Mouse (Mus musculus): Measurements from ENCODE around the gene Tmem92. TPM values are rescaled to one million over a fixed set of nuclear protein-coding genes. Genes with fewer than 3 reads are reported as not detected.
"Not testable (repeated sequence)": the region's sequence is repeated elsewhere in the genome, so short reads cannot be mapped to it uniquely, and the experiment has no call there.

The Tmem92 gene
- not detected in 2 replicates for polyA plus RNA-seq (2014; fragmentation: Nextera tagmentation; extraction: Ambion mirVana)

GRCm38 (mm10) chr11:94782603-94783002 lies at the start of gene Tmem92:
Tmem92 (minus strand) TSS chr11:94782703.
- H3K4me3 ChIP-seq (ENCODE audit: low read depth, low read length), result no peak within 1 kb of the TSS
- no peak within 1 kb of the TSS for H3K27ac ChIP-seq (ENCODE audit: low read length)
- no peak within 1 kb of the TSS for H3K9ac ChIP-seq (replicated peaks; ENCODE audit: low read depth, low read length)
- H3K4me1 ChIP-seq (ENCODE audit: control insufficient read depth, insufficient read depth, low read length), result no peaks in the 10 kb centered on the region
- no peaks in the 10 kb centered on the region for H3K9me3 ChIP-seq (ENCODE audit: control insufficient read depth, low read depth, low read length)
- H3K27me3 ChIP-seq (ENCODE audit: control insufficient read depth, insufficient read depth, low read length), result no peaks in the 10 kb centered on the region
- H3K36me3 ChIP-seq (ENCODE audit: control insufficient read depth, insufficient read depth, low read length), result no peaks in the 10 kb centered on the region
- no peak for ATAC-seq (ENCODE audit: insufficient number of reproducible peaks, insufficient read depth, low FRiP score, low read depth)
- no peak within 1 kb of the TSS for H3K4me2 ChIP-seq (replicated peaks; ENCODE audit: low read depth, low read length)

GRCm38 (mm10) chr11:94828966-94829365 lies 46.5 kb upstream of the Tmem92 start:
- no peaks in the 10 kb centered on the region for H3K9me3 ChIP-seq (ENCODE audit: control insufficient read depth, low read depth, low read length)
- H3K4me3 ChIP-seq (ENCODE audit: low read depth, low read length), result no peak overlapping the region
- WGBS, result 62% methylated on average over 3 of the region's 3 CpGs
- no peaks in the 10 kb centered on the region for H3K36me3 ChIP-seq (ENCODE audit: control insufficient read depth, insufficient read depth, low read length)
- H3K27ac ChIP-seq (ENCODE audit: low read length), result no peak overlapping the region
- no peak for ATAC-seq (ENCODE audit: insufficient number of reproducible peaks, insufficient read depth, low FRiP score, low read depth)
- H3K4me2 ChIP-seq (replicated peaks; ENCODE audit: low read depth, low read length), result no peak overlapping the region
- no peaks in the 10 kb centered on the region for H3K27me3 ChIP-seq (ENCODE audit: control insufficient read depth, insufficient read depth, low read length)
- no peaks in the 10 kb centered on the region for H3K4me1 ChIP-seq (ENCODE audit: control insufficient read depth, insufficient read depth, low read length)
- H3K9ac ChIP-seq (replicated peaks; ENCODE audit: low read depth, low read length), result no peak overlapping the region

DNA sequence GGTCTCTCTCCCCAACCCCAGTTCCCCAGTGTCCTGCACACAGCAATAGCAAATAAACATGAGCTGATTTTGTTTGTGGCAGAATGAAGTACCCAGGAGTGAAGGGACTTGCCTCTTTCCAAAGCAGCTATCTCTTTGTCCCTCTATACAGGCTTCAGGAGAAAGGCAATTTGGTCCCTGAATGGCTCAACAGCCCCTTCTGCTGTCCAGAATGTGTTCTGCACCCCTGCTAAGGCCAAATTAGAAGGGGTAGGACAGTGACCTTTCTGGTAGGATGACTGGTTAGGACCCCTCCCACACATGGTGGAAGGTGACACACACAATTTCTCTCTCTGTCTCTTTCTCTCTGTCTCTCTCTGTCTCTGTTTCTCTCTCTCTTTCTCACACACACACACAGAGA lies 36.9 kb upstream of the Tmem92 start:
- not testable (repeated sequence) for H3K36me3 ChIP-seq (ENCODE audit: control insufficient read depth, insufficient read depth, low read length); ATAC-seq (ENCODE audit: insufficient number of reproducible peaks, insufficient read depth, low FRiP score, low read depth); H3K27me3 ChIP-seq (ENCODE audit: control insufficient read depth, insufficient read depth, low read length); H3K27ac ChIP-seq (ENCODE audit: low read length); H3K4me1 ChIP-seq (ENCODE audit: control insufficient read depth, insufficient read depth, low read length); H3K9me3 ChIP-seq (ENCODE audit: control insufficient read depth, low read depth, low read length); H3K9ac ChIP-seq (replicated peaks; ENCODE audit: low read depth, low read length); H3K4me3 ChIP-seq (ENCODE audit: low read depth, low read length); H3K4me2 ChIP-seq (replicated peaks; ENCODE audit: low read depth, low read length)

DNA sequence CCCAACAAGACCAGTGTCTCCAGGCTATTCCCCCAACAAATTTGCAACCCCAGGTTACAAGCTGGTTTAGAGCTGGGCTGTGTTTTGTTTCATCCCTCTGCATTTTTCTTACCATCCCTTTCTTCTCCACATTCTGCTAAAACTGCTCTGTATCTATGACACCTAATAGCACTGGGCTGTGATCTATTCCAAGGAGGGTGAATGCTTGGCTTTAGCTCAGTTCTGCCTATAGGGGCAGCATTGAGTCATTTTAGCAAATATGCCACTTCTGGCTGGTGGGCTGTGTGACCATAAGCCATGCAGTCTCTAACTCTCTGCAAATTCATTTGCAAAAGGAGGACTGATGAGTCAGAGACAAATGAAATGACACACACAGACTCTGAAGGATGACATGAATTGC lies 36.4 kb upstream of the Tmem92 start:
- H3K27me3 ChIP-seq (ENCODE audit: control insufficient read depth, insufficient read depth, low read length); H3K9ac ChIP-seq (replicated peaks; ENCODE audit: low read depth, low read length); ATAC-seq (ENCODE audit: insufficient number of reproducible peaks, insufficient read depth, low FRiP score, low read depth); H3K27ac ChIP-seq (ENCODE audit: low read length); H3K4me3 ChIP-seq (ENCODE audit: low read depth, low read length); H3K9me3 ChIP-seq (ENCODE audit: control insufficient read depth, low read depth, low read length); H3K4me1 ChIP-seq (ENCODE audit: control insufficient read depth, insufficient read depth, low read length); H3K4me2 ChIP-seq (replicated peaks; ENCODE audit: low read depth, low read length); H3K36me3 ChIP-seq (ENCODE audit: control insufficient read depth, insufficient read depth, low read length): not testable (repeated sequence)

- not testable (repeated sequence) for H3K4me1 ChIP-seq (ENCODE audit: control insufficient read depth, insufficient read depth, low read length); H3K4me3 ChIP-seq (ENCODE audit: low read depth, low read length); ATAC-seq (ENCODE audit: insufficient number of reproducible peaks, insufficient read depth, low FRiP score, low read depth); H3K4me2 ChIP-seq (replicated peaks; ENCODE audit: low read depth, low read length); H3K9ac ChIP-seq (replicated peaks; ENCODE audit: low read depth, low read length); H3K36me3 ChIP-seq (ENCODE audit: control insufficient read depth, insufficient read depth, low read length); H3K27me3 ChIP-seq (ENCODE audit: control insufficient read depth, insufficient read depth, low read length); H3K9me3 ChIP-seq (ENCODE audit: control insufficient read depth, low read depth, low read length); H3K27ac ChIP-seq (ENCODE audit: low read length)
- WGBS, result 63% methylated on average over 2 of the region's 3 CpGs
These were observed 29.0 kb upstream of the Tmem92 start for GRCm38 (mm10) chr11:94811537-94811936.

DNA sequence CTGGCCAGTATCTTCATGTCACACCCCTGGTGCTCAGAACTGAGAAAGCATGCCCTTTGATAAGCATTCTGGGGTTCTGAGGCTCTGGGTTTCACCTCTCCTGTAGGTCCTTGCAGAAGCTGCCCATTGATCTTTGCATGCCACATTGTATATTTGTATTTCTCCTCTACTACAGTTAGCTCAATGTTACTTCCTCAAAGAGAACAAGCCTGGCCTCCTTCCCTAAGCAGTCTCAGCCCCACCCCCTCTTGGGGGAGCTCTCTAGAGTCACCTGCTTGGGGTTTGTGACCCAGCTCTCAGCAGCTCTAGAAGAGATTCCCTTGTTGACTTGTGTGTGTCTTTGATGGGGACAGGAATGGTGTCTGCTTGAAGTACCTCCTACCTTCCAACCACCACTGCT lies 9.2 kb upstream of the Tmem92 start:
- H3K9me3 ChIP-seq (ENCODE audit: control insufficient read depth, low read depth, low read length), result no peaks in the 10 kb centered on the region
- no peak overlapping the region for H3K27ac ChIP-seq (ENCODE audit: low read length)
- no peak for ATAC-seq (ENCODE audit: insufficient number of reproducible peaks, insufficient read depth, low FRiP score, low read depth)
- no peaks in the 10 kb centered on the region for H3K27me3 ChIP-seq (ENCODE audit: control insufficient read depth, insufficient read depth, low read length)
- H3K9ac ChIP-seq (replicated peaks; ENCODE audit: low read depth, low read length), result no peak overlapping the region
- H3K36me3 ChIP-seq (ENCODE audit: control insufficient read depth, insufficient read depth, low read length), result no peaks in the 10 kb centered on the region
- H3K4me1 ChIP-seq (ENCODE audit: control insufficient read depth, insufficient read depth, low read length), result no peaks in the 10 kb centered on the region
- H3K4me3 ChIP-seq (ENCODE audit: low read depth, low read length), result no peak overlapping the region
- H3K4me2 ChIP-seq (replicated peaks; ENCODE audit: low read depth, low read length), result no peak overlapping the region

GRCm38 (mm10) chr11:94785247-94785646 lies 2.7 kb upstream of the Tmem92 start:
- Histone ChIP-seq H3K4me2 (replicated peaks; ENCODE audit: low read depth, low read length) (no peak overlapping the region), H3K27ac (ENCODE audit: low read length) (no peak overlapping the region), H3K4me1 (ENCODE audit: control insufficient read depth, insufficient read depth, low read length) (no peaks in the 10 kb centered on the region), H3K36me3 (ENCODE audit: control insufficient read depth, insufficient read depth, low read length) (no peaks in the 10 kb centered on the region), H3K27me3 (ENCODE audit: control insufficient read depth, insufficient read depth, low read length) (no peaks in the 10 kb centered on the region), H3K9ac (replicated peaks; ENCODE audit: low read depth, low read length) (no peak overlapping the region), H3K4me3 (ENCODE audit: low read depth, low read length) (no peak overlapping the region), H3K9me3 (ENCODE audit: control insufficient read depth, low read depth, low read length) (no peaks in the 10 kb centered on the region)
- WGBS, result 7% methylated on average over 2 of the region's 2 CpGs
- ATAC-seq (ENCODE audit: insufficient number of reproducible peaks, insufficient read depth, low FRiP score, low read depth), result peak; percentile 46; the same call in 1 of the 2 replicates

- Histone ChIP-seq H3K27ac (ENCODE audit: low read length) (no peak overlapping the region), H3K36me3 (ENCODE audit: control insufficient read depth, insufficient read depth, low read length) (no peaks in the 10 kb centered on the region), H3K27me3 (ENCODE audit: control insufficient read depth, insufficient read depth, low read length) (no peaks in the 10 kb centered on the region), H3K4me3 (ENCODE audit: low read depth, low read length) (no peak overlapping the region), H3K4me2 (replicated peaks; ENCODE audit: low read depth, low read length) (no peak overlapping the region), H3K9ac (replicated peaks; ENCODE audit: low read depth, low read length) (no peak overlapping the region), H3K9me3 (ENCODE audit: control insufficient read depth, low read depth, low read length) (0 out of 2 replicates have a peak, but pooled peaks cover 3% of the 10 kb centered on the region), H3K4me1 (ENCODE audit: control insufficient read depth, insufficient read depth, low read length) (no peaks in the 10 kb centered on the region)
- WGBS, result 77% methylated on average over 5 of the region's 5 CpGs
- no peak for ATAC-seq (ENCODE audit: insufficient number of reproducible peaks, insufficient read depth, low FRiP score, low read depth)
These were observed 7.5 kb downstream of the Tmem92 start for GRCm38 (mm10) chr11:94774887-94775497.

- 0 out of 2 replicates have a peak, but pooled peaks have one; percentile 23 for ATAC-seq (ENCODE audit: insufficient number of reproducible peaks, insufficient read depth, low FRiP score, low read depth)
- WGBS, result 56% methylated on average over 1 of the region's 1 CpGs
- H3K27ac ChIP-seq (ENCODE audit: low read length), result no peak overlapping the region
- no peaks in the 10 kb centered on the region for H3K4me1 ChIP-seq (ENCODE audit: control insufficient read depth, insufficient read depth, low read length)
- no peaks in the 10 kb centered on the region for H3K27me3 ChIP-seq (ENCODE audit: control insufficient read depth, insufficient read depth, low read length)
- H3K4me3 ChIP-seq (ENCODE audit: low read depth, low read length), result no peak overlapping the region
- 0 out of 2 replicates have a peak, but pooled peaks cover 3% of the 10 kb centered on the region for H3K9me3 ChIP-seq (ENCODE audit: control insufficient read depth, low read depth, low read length)
- H3K9ac ChIP-seq (replicated peaks; ENCODE audit: low read depth, low read length), result no peak overlapping the region
- H3K36me3 ChIP-seq (ENCODE audit: control insufficient read depth, insufficient read depth, low read length), result no peaks in the 10 kb centered on the region
- H3K4me2 ChIP-seq (replicated peaks; ENCODE audit: low read depth, low read length), result no peak overlapping the region
These were observed 8.7 kb downstream of the Tmem92 start for GRCm38 (mm10) chr11:94773851-94774250.

All from stomach, embryonic 14.5 days (tissue).